Mouse (Mus musculus): ENCODE data around the gene Ampd1. TPM values are rescaled to one million over a fixed set of nuclear protein-coding genes. Genes with fewer than 3 reads are reported as not detected.

The Ampd1 gene
- polyA plus RNA-seq, 1 experiment from 2014 or later, result not detected

DNA sequence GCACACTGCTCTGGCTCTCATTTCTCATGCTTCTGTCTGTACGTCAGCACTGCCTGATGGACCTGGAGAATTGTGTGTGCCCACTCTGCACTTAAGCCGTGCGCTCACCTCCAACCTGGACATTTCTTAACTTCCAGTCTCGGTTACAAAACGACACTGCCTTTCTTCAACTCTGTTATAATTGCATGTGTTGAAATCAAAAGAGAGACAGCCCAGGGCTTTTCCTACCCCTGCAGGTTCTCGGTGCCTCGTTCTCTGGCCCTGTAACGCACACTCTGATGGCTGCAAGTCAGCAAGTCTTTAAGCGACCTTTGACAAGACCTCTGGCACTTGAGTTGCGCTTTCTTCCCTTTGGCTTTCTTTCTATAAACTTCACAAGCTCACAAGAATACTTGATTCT lies 68.6 kb downstream of the Ampd1 start:
- no peak overlapping the region for H3K9ac ChIP-seq (ENCODE audit: low read depth, low read length)
- no peaks in the 10 kb centered on the region; the same call in 1 of the 2 replicates for H3K4me1 ChIP-seq (ENCODE audit: control insufficient read depth, insufficient read depth, low read depth, low read length)
- WGBS, result 90% methylated on average over 10 of the region's 10 CpGs
- H3K4me2 ChIP-seq (ENCODE audit: low read length), result no peak overlapping the region
- H3K4me3 ChIP-seq (ENCODE audit: low read length), result no peak overlapping the region
- H3K9me3 ChIP-seq (ENCODE audit: control insufficient read depth, low read length), result no peaks in the 10 kb centered on the region
- ATAC-seq, result no peak
- no peaks in the 10 kb centered on the region for H3K36me3 ChIP-seq (ENCODE audit: control insufficient read depth, insufficient read depth, low read length)
- no peak overlapping the region for H3K27ac ChIP-seq (ENCODE audit: low read depth, low read length)
- no peaks in the 10 kb centered on the region for H3K27me3 ChIP-seq (replicated peaks; ENCODE audit: control insufficient read depth, insufficient read depth, low read length)

DNA sequence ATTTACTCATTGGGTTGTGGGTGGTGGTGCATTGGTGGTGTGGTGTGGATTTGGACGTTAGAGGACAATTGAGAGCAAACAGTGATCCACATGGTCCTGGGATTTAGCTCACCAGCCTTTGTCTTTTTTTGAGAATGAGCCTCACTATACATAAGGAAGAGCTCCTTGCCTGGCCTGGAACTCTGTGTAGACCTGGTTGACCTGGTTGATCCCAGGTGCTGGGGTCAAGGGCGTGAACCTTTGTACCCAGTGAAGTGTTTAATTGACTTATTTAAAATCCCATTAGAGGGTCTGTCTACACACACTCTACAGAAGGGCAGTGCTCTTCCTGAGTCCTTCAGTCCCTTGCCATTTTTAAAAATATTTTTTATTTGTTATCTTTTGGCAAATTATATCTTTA lies 71.5 kb downstream of the Ampd1 start:
- Histone ChIP-seq H3K9ac (ENCODE audit: low read depth, low read length) (no peak overlapping the region), H3K27me3 (replicated peaks; ENCODE audit: control insufficient read depth, insufficient read depth, low read length) (no peaks in the 10 kb centered on the region), H3K27ac (ENCODE audit: low read depth, low read length) (no peak overlapping the region), H3K4me3 (ENCODE audit: low read length) (no peak overlapping the region), H3K36me3 (ENCODE audit: control insufficient read depth, insufficient read depth, low read length) (no peaks in the 10 kb centered on the region), H3K4me1 (ENCODE audit: control insufficient read depth, insufficient read depth, low read depth, low read length) (no peaks in the 10 kb centered on the region; the same call in 1 of the 2 replicates), H3K9me3 (ENCODE audit: control insufficient read depth, low read length) (no peaks in the 10 kb centered on the region), H3K4me2 (ENCODE audit: low read length) (no peak overlapping the region)
- WGBS, result 76% methylated on average over 2 of the region's 2 CpGs
- no peak for ATAC-seq

DNA sequence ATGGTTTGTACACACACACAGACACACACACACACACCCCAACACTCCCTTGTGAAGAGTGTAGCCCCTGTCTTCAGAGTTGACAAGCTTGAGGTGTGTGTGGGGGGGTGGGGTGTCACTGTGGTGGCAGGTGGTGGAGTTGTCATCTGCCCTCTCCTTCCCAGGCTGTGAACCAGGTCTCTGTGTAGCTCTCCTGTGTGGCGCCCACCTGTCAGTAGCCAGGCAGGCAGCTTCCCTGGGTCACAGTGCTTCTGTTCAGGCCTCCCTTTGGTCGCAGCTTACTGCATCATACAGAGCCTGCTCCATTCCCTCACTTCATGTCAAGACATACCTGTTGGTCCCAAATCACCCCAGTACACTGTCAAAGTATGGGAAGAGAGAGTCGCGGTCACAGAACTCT lies 72.0 kb downstream of the Ampd1 start:
- H3K4me2 ChIP-seq (ENCODE audit: low read length), result no peak overlapping the region
- no peaks in the 10 kb centered on the region for H3K9me3 ChIP-seq (ENCODE audit: control insufficient read depth, low read length)
- ATAC-seq, result no peak
- H3K9ac ChIP-seq (ENCODE audit: low read depth, low read length), result no peak overlapping the region
- no peak overlapping the region for H3K27ac ChIP-seq (ENCODE audit: low read depth, low read length)
- H3K27me3 ChIP-seq (replicated peaks; ENCODE audit: control insufficient read depth, insufficient read depth, low read length), result no peaks in the 10 kb centered on the region
- H3K36me3 ChIP-seq (ENCODE audit: control insufficient read depth, insufficient read depth, low read length), result no peaks in the 10 kb centered on the region
- no peak overlapping the region for H3K4me3 ChIP-seq (ENCODE audit: low read length)
- 77% methylated on average over 4 of the region's 4 CpGs for WGBS
- H3K4me1 ChIP-seq (ENCODE audit: control insufficient read depth, insufficient read depth, low read depth, low read length), result no peaks in the 10 kb centered on the region; the same call in 1 of the 2 replicates

DNA sequence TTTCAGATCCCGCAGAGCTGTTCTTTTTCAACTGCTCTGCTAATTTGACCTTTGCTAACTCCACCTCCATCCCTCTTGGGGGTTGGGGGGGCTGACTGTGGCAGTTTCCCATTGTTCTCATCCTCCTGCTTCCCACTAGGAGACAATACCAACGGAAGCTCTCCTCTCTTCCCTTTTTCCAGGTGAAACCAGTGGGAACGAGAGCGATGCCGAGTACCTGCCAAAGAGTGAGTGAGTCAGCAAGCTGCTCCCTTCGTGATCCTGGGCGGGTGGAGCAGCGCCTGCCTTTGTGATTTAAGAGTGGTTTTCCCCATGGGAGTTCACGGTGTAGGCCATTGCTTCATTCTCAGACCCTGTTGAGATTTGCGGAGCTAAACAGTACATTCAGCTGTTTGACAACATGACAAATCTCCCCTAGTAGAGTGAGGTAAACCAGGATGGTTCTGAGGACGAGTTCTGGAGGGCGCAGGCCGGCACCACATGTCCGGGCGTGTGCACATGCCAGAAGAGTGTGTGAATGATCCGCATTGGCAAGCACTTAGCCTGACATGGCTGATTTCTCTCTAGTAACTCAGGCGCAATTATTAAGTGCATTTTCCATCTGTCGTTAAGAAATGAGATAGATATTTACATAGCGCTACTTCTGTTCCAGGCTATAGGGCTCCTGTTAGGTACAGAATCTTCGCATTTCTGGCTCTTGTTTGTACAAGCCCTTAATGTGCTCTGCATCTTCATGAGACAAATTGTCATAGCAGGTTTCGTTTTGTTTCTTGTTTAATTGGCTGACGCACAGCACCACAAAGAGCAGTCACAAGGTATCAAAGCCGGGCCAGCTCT lies 72.7 kb downstream of the Ampd1 start:
- Histone ChIP-seq H3K4me1 (ENCODE audit: control insufficient read depth, insufficient read depth, low read depth, low read length) (no peaks in the 10 kb centered on the region; the same call in 1 of the 2 replicates), H3K4me3 (ENCODE audit: low read length) (no peak overlapping the region), H3K27ac (ENCODE audit: low read depth, low read length) (no peak overlapping the region), H3K27me3 (replicated peaks; ENCODE audit: control insufficient read depth, insufficient read depth, low read length) (no peaks in the 10 kb centered on the region), H3K9me3 (ENCODE audit: control insufficient read depth, low read length) (no peaks in the 10 kb centered on the region), H3K9ac (ENCODE audit: low read depth, low read length) (no peak overlapping the region), H3K4me2 (ENCODE audit: low read length) (no peak overlapping the region), H3K36me3 (ENCODE audit: control insufficient read depth, insufficient read depth, low read length) (no peaks in the 10 kb centered on the region)
- ATAC-seq, result no peak
- 59% methylated on average over 23 of the region's 23 CpGs for WGBS

DNA sequence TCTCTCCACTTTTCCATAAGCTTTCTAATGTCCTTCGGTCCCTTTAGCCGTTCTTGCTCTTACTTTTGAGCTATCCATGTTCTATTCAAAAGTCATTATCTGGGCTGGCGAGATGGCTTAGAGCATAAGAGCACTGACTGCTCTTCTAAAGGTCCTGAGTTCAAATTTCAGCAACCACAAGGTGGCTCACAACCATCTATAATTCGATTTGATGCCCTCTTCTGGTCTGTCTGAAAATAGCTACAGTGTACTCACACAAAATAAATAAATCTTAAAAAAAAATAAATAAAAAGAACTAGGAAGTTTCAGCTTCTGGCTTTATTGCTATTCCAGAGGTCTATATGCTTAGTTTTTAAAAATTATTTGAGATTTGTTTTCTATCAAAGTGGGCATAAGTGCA lies 74.0 kb downstream of the Ampd1 start:
- WGBS, result 86% methylated on average over 4 of the region's 4 CpGs
- Histone ChIP-seq H3K4me1 (ENCODE audit: control insufficient read depth, insufficient read depth, low read depth, low read length) (no peaks in the 10 kb centered on the region; the same call in 1 of the 2 replicates), H3K9ac (ENCODE audit: low read depth, low read length) (no peak overlapping the region), H3K9me3 (ENCODE audit: control insufficient read depth, low read length) (no peaks in the 10 kb centered on the region), H3K27me3 (replicated peaks; ENCODE audit: control insufficient read depth, insufficient read depth, low read length) (no peaks in the 10 kb centered on the region), H3K36me3 (ENCODE audit: control insufficient read depth, insufficient read depth, low read length) (no peaks in the 10 kb centered on the region), H3K4me2 (ENCODE audit: low read length) (no peak overlapping the region), H3K4me3 (ENCODE audit: low read length) (no peak overlapping the region), H3K27ac (ENCODE audit: low read depth, low read length) (no peak overlapping the region)
- ATAC-seq, result no peak

DNA sequence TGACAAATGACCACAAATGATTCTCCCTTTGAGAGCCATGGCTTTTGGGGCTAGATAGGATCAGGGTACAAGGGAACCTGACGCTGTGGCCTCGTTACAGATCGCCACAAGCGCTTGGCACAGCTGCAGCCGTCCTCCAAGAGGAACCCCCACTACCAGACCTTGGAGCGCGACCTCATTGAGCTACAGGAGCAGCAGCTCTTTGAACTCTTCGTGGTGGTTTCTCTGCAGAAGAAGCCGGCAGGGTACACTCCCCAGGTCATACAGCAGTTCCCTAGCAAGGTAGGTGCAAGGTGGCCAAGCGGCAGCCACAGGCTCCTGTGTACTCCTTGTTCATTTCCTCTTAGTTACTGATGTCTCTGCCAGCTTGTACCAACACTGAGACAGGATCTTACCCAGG lies 75.1 kb downstream of the Ampd1 start:
- Histone ChIP-seq H3K9ac (ENCODE audit: low read depth, low read length) (no peak overlapping the region), H3K4me3 (ENCODE audit: low read length) (no peak overlapping the region), H3K36me3 (ENCODE audit: control insufficient read depth, insufficient read depth, low read length) (no peaks in the 10 kb centered on the region), H3K4me1 (ENCODE audit: control insufficient read depth, insufficient read depth, low read depth, low read length) (no peaks in the 10 kb centered on the region; the same call in 1 of the 2 replicates), H3K4me2 (ENCODE audit: low read length) (no peak overlapping the region), H3K27ac (ENCODE audit: low read depth, low read length) (no peak overlapping the region), H3K9me3 (ENCODE audit: control insufficient read depth, low read length) (no peaks in the 10 kb centered on the region), H3K27me3 (replicated peaks; ENCODE audit: control insufficient read depth, insufficient read depth, low read length) (no peaks in the 10 kb centered on the region)
- ATAC-seq, result no peak
- WGBS, result 87% methylated on average over 10 of the region's 10 CpGs

Other genes with a start within 250 kb of the Ampd1 start
- gene Sycp1, start 137.9 kb upstream of the Ampd1 start, polyA plus RNA-seq (2015; fragmentation: Nextera tagmentation; extraction: Ambion mirVana), result not detected in 2 replicates
- gene Nr1h5, start 109.9 kb upstream of the Ampd1 start, polyA plus RNA-seq (2015; fragmentation: Nextera tagmentation; extraction: Ambion mirVana), result 0.09 TPM in 1 of 2 replicates, not detected in the other
- 58.0 and 60.8 TPM in 2 replicates for gene Sike1, start 78.3 kb upstream of the Ampd1 start, polyA plus RNA-seq (2015; fragmentation: Nextera tagmentation; extraction: Ambion mirVana)
- gene Csde1, start 53.6 kb upstream of the Ampd1 start, polyA plus RNA-seq (2015; fragmentation: Nextera tagmentation; extraction: Ambion mirVana), result 312 and 328 TPM in 2 replicates
- gene Nras, start 15.7 kb upstream of the Ampd1 start, polyA plus RNA-seq (2015; fragmentation: Nextera tagmentation; extraction: Ambion mirVana), result 78.9 and 97.5 TPM in 2 replicates
- 1.0 and 1.5 TPM in 2 replicates for gene Dennd2c, start 28.6 kb downstream of the Ampd1 start, polyA plus RNA-seq (2015; fragmentation: Nextera tagmentation; extraction: Ambion mirVana)
- gene Bcas2, start 97.6 kb downstream of the Ampd1 start, polyA plus RNA-seq (2015; fragmentation: Nextera tagmentation; extraction: Ambion mirVana), result 200 and 203 TPM in 2 replicates
- 19.4 and 21.7 TPM in 2 replicates for gene Trim33, start 205.3 kb downstream of the Ampd1 start, polyA plus RNA-seq (2015; fragmentation: Nextera tagmentation; extraction: Ambion mirVana)

Measured in hindbrain, embryonic 16.5 days (tissue).